Mouse (Mus musculus) hindbrain, embryonic 12.5 days (tissue): Measurements from ENCODE around the gene Shank2. TPM values are rescaled to one million over a fixed set of nuclear protein-coding genes. Genes with fewer than 3 reads are reported as not detected.

Experiments used
- ATAC-seq: fragments of 200-750 bp; cut with Nextera tagmentation; 2 replicates; pipeline ENCODE4 v1.8.0; 2017; ENCODE audit warnings: moderate TSS enrichment; ENCODE audit not compliant: low FRiP score
- H3K27ac ChIP-seq: fragments of 300-500 bp; sonication (generic); 2 replicates; pipeline ENCODE4 v1.5.1; 2016; ENCODE audit warnings: mild to moderate bottlenecking
- H3K27me3 ChIP-seq: fragments of 300-500 bp; sonication (generic); 2 replicates; pipeline ENCODE4 v1.6.1; 2016; ENCODE audit warnings: mild to moderate bottlenecking
- H3K36me3 ChIP-seq: fragments of 300-500 bp; sonication (generic); 2 replicates; pipeline ENCODE4 v1.6.1; 2016; ENCODE audit warnings: mild to moderate bottlenecking
- H3K4me1 ChIP-seq: fragments of 300-500 bp; sonication (generic); 2 replicates; pipeline ENCODE4 v1.6.1; 2016
- H3K4me2 ChIP-seq: fragments of 300-500 bp; sonication (generic); replicated peaks from 2 replicates; pipeline ENCODE4 v1.6.1; 2016; ENCODE audit warnings: mild to moderate bottlenecking
- H3K4me3 ChIP-seq: fragments of 300-500 bp; sonication (generic); 2 replicates; pipeline ENCODE4 v1.5.1; 2016; ENCODE audit warnings: mild to moderate bottlenecking
- H3K9ac ChIP-seq: fragments of 300-500 bp; sonication (generic); 2 replicates; pipeline ENCODE4 v1.6.1; 2016; ENCODE audit warnings: mild to moderate bottlenecking, moderate library complexity
- H3K9me3 ChIP-seq: fragments of 300-500 bp; sonication (generic); replicated peaks from 2 replicates; pipeline ENCODE4 v1.6.1; 2016; ENCODE audit warnings: mild to moderate bottlenecking
- WGBS: fragments of 180-500 bp; shearing (Covaris S2); methylation state at CpG from one replicate; pipeline ENCODE4 v1.1.7; 2016; 5-methylcytosine and 5-hydroxymethylcytosine counted together
- polyA plus RNA-seq: library from polyadenylated mRNA; unstranded; fragments of >200 nt; fragmentation: Nextera tagmentation; extraction: Ambion mirVana; gene quantifications from 2 replicates; pipeline ENCODE4 v1.2.1, GENCODE M21; 2016

Gene Shank2
- polyA plus RNA-seq, 1 experiment from 2014 or later, result 3.3 TPM

DNA sequence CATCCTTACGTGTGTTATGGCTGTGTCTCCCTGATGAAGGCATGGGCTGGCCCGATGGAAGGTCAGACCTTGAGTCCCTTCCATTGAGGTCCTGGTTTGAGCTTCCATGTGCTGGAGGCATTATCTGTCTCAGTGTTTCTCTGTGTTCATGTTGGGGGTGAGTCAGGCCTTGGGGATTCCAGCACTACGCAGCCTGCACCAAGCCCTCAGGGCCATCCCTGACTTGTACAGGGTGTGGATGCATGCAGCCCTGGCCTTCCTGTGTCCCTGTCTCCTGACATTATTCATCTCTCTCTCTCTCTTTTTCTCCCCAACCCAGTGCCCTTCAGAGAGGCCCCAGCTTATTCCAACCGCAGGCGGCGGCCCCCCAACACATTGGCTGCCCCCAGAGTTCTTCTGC is 177.7 kb downstream of the Shank2 start:
- Histone ChIP-seq H3K9me3 (no peaks in the 10 kb centered on the region), H3K9ac (no peak overlapping the region), H3K27ac (no peak overlapping the region), H3K4me3 (no peak overlapping the region), H3K4me2 (no peak overlapping the region), H3K36me3 (no peaks in the 10 kb centered on the region), H3K27me3 (peaks cover 32% of the 10 kb centered on the region), H3K4me1 (peaks cover 10% of the 10 kb centered on the region)
- no peak for ATAC-seq
- WGBS, result 93% methylated on average over 6 of the region's 6 CpGs

DNA sequence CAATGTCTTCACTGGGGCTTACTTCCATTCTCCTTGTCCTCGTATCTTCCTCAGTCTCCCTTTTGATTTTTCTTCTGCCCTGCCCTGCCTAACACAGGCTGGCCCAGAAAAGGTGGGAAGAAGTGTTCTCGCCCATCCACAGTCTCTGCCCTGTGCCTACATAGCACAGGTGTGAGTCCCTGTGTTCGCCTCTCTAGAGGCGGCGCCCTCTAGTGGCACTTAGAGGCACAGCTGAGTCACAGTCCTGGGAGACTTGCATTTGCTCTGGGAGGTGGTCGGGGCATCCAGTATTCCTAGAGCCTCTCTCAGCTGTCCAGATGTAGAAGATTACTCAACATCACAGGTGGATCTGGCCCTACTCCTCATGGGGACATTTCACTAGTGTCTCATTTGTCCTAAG is 179.2 kb downstream of the Shank2 start:
- Histone ChIP-seq H3K27ac (no peak overlapping the region), H3K9ac (no peak overlapping the region), H3K9me3 (no peaks in the 10 kb centered on the region), H3K4me1 (peaks cover 3% of the 10 kb centered on the region; the same call in 1 of the 2 replicates), H3K4me2 (no peak overlapping the region), H3K36me3 (no peaks in the 10 kb centered on the region), H3K4me3 (no peak overlapping the region), H3K27me3 (peaks cover 21% of the 10 kb centered on the region)
- peak; percentile 50; the same call in 1 of the 2 replicates for ATAC-seq
- WGBS, result 24% methylated on average over 6 of the region's 6 CpGs

DNA sequence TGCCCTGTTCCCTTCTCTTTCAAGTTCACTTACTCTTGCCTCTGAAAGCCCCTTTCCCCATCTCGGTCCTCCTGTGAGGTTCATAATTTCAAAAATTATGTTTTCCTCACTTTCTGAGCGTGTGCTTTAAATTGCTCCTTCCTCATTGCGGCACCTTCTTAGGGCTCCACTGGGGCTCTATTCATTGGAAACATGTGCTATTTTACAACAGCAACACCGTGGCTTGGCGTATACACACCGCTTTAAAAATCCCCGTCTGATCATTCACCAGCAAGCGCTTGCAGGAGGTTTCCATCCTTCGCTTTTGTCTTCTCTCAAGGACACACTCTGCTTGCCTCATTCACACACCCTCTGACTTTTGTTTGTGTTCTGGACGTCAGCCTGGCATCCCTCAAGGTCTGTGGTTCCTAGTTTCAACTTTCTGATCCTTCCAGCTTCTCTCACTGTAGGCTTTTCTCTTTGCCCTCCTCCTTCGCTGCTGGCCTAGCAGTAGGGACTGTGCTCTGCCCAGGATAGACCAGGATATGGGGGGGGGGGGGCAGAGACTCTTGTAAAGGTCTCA is 186.2 kb downstream of the Shank2 start:
- Histone ChIP-seq H3K36me3 (no peaks in the 10 kb centered on the region), H3K27me3 (no peaks in the 10 kb centered on the region), H3K4me3 (no peak overlapping the region), H3K27ac (no peak overlapping the region), H3K4me1 (no peaks in the 10 kb centered on the region), H3K9me3 (no peaks in the 10 kb centered on the region), H3K9ac (no peak overlapping the region), H3K4me2 (no peak overlapping the region)
- WGBS, result 77% methylated on average over 11 of the region's 11 CpGs
- no peak for ATAC-seq

DNA sequence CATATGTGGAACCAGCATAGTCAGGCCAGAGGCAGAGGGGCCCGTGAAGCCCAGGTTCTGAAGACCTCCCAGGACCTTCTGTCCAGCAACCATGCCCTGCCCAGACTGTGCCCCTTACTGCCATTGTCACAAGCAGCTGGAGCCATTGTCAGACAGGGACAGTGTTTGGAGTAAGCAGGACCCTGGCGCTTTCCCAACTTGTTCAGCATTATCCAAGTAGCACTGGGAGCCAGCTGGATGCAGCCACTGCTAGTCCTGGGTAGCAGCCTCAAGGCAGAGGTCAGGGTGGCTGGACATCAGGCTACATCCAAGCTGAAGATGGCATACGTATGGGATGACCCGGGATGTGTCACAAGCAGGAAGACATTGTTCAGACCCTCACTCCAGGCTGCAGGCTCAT is 187.7 kb downstream of the Shank2 start:
- no peaks in the 10 kb centered on the region for H3K4me1 ChIP-seq
- no peak for ATAC-seq
- no peak overlapping the region for H3K4me3 ChIP-seq
- H3K9ac ChIP-seq, result no peak overlapping the region
- no peak overlapping the region for H3K4me2 ChIP-seq
- no peak overlapping the region for H3K27ac ChIP-seq
- no peaks in the 10 kb centered on the region for H3K27me3 ChIP-seq
- H3K36me3 ChIP-seq, result no peaks in the 10 kb centered on the region
- no peaks in the 10 kb centered on the region for H3K9me3 ChIP-seq
- WGBS, result 80% methylated on average over 4 of the region's 4 CpGs

DNA sequence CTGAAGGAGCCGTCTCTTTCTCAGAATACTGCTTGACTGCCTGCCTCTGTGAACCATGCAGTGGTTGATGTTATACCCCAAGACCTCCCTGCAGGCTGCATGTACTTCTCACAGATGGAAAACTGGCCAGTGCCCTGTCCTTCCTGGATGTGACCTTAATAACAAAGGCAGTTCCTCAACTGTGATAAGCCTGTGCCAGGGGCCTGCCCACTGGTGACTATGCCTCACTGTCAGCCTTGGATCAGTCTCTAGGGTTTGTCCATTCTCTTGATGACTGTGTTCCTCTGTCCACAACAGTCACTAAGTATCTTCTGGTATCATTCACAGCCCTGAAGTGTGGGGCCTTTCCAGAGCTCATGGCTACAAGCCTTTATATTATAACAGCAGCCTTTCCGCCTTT is 196.8 kb downstream of the Shank2 start:
- H3K27ac ChIP-seq, result no peak overlapping the region
- no peak overlapping the region for H3K4me3 ChIP-seq
- 94% methylated on average over 2 of the region's 2 CpGs for WGBS
- no peaks in the 10 kb centered on the region for H3K27me3 ChIP-seq
- ATAC-seq, result no peak
- H3K9me3 ChIP-seq, result no peaks in the 10 kb centered on the region
- H3K9ac ChIP-seq, result no peak overlapping the region
- no peaks in the 10 kb centered on the region for H3K4me1 ChIP-seq
- H3K36me3 ChIP-seq, result no peaks in the 10 kb centered on the region
- no peak overlapping the region for H3K4me2 ChIP-seq

DNA sequence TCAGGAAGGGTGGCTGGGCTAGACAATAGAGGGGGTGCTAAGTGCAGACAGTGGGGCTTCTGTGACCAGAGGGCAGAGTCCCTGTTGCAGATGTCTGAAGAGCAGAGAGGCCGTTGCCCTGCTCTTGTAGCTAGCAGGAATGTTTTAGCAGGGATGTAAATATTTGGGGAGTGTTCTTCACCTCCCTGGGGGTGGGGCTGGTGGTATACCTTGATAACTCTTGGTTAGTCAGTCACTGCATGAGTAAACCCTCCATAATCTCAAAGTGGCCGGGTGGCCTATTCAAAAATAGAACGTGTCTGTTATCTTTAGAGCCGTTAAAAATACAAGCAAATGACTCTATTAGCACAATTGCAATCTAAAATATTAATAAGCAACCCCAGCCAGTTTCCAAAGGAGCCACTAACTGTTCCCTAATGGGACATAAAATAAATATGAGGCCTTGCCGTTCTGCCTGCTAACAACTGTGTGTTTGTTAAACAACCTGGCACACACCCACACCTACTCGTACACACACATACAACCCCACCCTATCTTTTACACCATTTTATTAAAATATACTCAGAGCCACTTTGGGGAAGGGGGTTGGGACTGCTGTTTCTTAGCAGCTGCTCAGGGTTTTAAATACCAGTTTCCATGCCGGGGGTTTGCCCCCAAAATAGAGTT is 200.4 kb downstream of the Shank2 start:
- Histone ChIP-seq H3K4me1 (no peaks in the 10 kb centered on the region), H3K36me3 (no peaks in the 10 kb centered on the region), H3K27ac (no peak overlapping the region), H3K4me3 (no peak overlapping the region), H3K9me3 (no peaks in the 10 kb centered on the region), H3K4me2 (no peak overlapping the region), H3K27me3 (no peaks in the 10 kb centered on the region), H3K9ac (no peak overlapping the region)
- WGBS, result 75% methylated on average over 7 of the region's 7 CpGs
- ATAC-seq, result no peak

DNA sequence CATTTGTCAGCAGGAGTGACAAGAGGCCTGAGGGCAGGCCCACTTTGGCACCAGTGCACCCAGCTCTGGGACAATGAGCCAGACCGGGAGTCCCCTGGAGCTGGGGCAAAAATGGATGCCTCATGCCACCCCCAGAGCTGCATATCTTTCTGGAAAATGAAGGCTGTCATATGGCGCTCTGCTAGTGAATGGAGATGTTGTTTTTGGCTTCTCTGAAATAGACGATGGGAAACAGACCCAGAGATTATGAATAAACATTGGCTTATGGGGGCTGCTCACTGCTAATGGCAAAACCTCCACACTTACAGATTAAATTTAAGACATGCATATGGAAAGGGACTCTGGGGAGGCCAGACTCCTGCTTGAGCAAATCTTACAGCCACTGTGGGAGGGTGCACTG is 202.6 kb downstream of the Shank2 start:
- ATAC-seq, result no peak
- Histone ChIP-seq H3K36me3 (no peaks in the 10 kb centered on the region), H3K4me2 (no peak overlapping the region), H3K9me3 (no peaks in the 10 kb centered on the region), H3K4me3 (no peak overlapping the region), H3K9ac (no peak overlapping the region), H3K27me3 (no peaks in the 10 kb centered on the region), H3K4me1 (no peaks in the 10 kb centered on the region), H3K27ac (0 out of 2 replicates have a peak overlapping the region, but pooled peaks have one; percentile 23)
- 63% methylated on average over 3 of the region's 3 CpGs for WGBS

DNA sequence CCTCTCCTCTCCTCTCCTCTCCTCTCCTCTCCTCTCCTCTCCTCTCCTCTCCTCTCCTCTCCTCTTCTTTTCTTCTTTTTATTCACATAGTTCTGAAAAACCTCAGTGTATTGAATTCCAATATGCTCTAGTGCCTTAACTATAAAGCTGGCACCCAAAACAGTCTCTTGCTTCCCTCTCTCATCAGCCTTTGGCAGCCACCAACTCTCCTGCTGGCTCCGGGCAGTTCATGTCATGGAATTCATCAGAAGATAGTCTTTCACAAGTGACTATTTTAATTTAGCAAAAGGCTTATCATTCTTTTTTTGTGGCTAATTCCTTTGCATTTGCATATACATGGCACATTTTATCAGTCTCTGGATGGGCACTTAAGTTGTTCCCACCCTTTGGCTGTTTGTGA is 203.4 kb downstream of the Shank2 start:
- Histone ChIP-seq H3K4me2 (no peak overlapping the region), H3K4me3 (no peak overlapping the region), H3K36me3 (no peaks in the 10 kb centered on the region), H3K27me3 (no peaks in the 10 kb centered on the region), H3K9me3 (no peaks in the 10 kb centered on the region), H3K9ac (no peak overlapping the region), H3K27ac (no peak overlapping the region), H3K4me1 (no peaks in the 10 kb centered on the region)
- WGBS, result 78% methylated on average over 1 of the region's 1 CpGs
- ATAC-seq, result no peak

DNA sequence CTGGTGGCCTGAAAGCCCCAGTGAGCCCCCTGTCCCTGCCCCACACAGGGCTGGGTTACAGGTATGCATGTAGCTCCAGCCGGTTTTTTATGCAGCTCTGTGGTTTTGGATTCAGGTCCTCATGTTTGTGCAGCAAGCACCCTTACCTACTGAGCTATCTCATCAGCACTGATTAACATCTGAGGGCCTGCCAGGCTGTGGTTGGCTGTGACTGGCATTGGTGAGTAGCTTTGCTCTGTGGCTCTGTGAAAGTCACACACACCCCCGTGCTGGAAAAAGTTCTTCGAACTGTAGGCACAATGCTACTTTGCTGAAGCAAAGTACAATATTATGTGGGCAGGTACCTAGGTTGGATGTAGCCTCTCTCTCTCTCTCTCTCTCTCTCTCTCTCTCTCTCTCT is 204.1 kb downstream of the Shank2 start:
- H3K4me1 ChIP-seq, result no peaks in the 10 kb centered on the region
- no peaks in the 10 kb centered on the region for H3K27me3 ChIP-seq
- no peaks in the 10 kb centered on the region for H3K9me3 ChIP-seq
- H3K27ac ChIP-seq, result no peak overlapping the region
- H3K9ac ChIP-seq, result no peak overlapping the region
- no peaks in the 10 kb centered on the region for H3K36me3 ChIP-seq
- H3K4me3 ChIP-seq, result no peak overlapping the region
- ATAC-seq, result no peak
- 87% methylated on average over 3 of the region's 3 CpGs for WGBS
- no peak overlapping the region for H3K4me2 ChIP-seq

DNA sequence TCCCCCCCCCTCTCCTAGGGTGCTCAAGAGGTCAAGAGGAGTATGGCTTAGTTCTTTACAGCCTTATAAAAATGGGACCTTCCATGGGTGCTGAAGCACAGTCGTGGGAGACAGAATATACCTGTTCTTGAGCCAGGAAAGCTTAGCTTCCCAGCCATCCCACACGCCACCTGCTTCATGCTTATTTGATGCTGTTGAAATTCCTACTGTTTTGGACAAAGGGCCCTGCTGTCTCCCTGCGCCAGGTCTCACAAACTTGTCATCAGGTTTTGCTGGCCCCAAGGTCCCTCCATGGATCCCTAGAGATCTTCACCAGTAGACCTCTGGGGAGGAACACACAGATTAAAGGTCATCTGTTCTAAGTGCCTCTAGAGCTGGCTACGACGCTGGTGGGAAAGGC is 204.5 kb downstream of the Shank2 start:
- 79% methylated on average over 5 of the region's 5 CpGs for WGBS
- H3K27ac ChIP-seq, result no peak overlapping the region
- H3K9ac ChIP-seq, result no peak overlapping the region
- H3K27me3 ChIP-seq, result no peaks in the 10 kb centered on the region
- H3K4me2 ChIP-seq, result no peak overlapping the region
- no peak overlapping the region for H3K4me3 ChIP-seq
- no peak for ATAC-seq
- H3K4me1 ChIP-seq, result no peaks in the 10 kb centered on the region
- no peaks in the 10 kb centered on the region for H3K36me3 ChIP-seq
- H3K9me3 ChIP-seq, result no peaks in the 10 kb centered on the region

DNA sequence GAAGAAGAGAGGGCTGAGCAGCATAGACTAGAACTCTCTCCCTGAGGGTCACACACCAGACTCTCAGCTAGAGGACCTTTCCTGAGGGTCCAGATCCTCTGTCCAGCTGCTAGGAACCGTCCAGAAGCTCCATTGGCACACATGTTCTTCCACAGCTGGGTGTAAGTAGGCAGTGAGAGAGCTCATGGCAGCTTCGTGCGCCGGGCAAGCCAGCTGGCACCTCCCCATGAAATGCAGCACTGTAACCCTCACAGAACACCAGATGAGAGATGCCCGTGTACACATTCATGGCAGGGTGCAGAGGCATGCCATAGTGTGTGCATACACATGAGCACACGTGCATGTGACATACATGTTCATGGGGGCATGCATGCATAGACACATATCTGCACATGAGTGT is 205.4 kb downstream of the Shank2 start:
- no peaks in the 10 kb centered on the region for H3K9me3 ChIP-seq
- H3K4me3 ChIP-seq, result no peak overlapping the region
- no peaks in the 10 kb centered on the region for H3K36me3 ChIP-seq
- no peak overlapping the region for H3K27ac ChIP-seq
- no peaks in the 10 kb centered on the region for H3K4me1 ChIP-seq
- 87% methylated on average over 6 of the region's 6 CpGs for WGBS
- no peak for ATAC-seq
- H3K27me3 ChIP-seq, result no peaks in the 10 kb centered on the region
- H3K4me2 ChIP-seq, result no peak overlapping the region
- H3K9ac ChIP-seq, result no peak overlapping the region

DNA sequence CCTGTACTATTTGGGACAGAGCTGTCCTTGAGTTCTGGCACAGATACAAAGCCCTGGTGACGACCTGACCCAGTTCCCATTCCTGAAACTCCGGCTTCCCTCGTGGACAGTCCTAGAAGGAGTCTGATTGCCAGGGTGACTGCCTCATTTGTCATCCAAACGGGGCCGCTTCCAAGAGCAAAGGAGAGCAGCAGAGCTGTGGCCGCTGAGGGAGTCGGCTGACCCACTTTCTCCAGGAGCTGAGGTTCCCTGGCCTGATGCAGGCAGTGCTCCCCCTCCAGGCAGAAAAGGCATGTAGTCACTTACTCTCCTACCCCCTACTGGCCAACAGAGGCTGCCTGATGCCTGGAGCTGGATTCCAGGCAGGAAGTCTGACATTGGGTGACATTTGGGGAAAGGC is 206.1 kb downstream of the Shank2 start:
- 15% methylated on average over 7 of the region's 7 CpGs for WGBS
- Histone ChIP-seq H3K4me2 (no peak overlapping the region), H3K4me3 (no peak overlapping the region), H3K9me3 (no peaks in the 10 kb centered on the region), H3K27me3 (no peaks in the 10 kb centered on the region), H3K9ac (no peak overlapping the region), H3K27ac (no peak overlapping the region), H3K4me1 (no peaks in the 10 kb centered on the region), H3K36me3 (no peaks in the 10 kb centered on the region)
- ATAC-seq, result no peak

DNA sequence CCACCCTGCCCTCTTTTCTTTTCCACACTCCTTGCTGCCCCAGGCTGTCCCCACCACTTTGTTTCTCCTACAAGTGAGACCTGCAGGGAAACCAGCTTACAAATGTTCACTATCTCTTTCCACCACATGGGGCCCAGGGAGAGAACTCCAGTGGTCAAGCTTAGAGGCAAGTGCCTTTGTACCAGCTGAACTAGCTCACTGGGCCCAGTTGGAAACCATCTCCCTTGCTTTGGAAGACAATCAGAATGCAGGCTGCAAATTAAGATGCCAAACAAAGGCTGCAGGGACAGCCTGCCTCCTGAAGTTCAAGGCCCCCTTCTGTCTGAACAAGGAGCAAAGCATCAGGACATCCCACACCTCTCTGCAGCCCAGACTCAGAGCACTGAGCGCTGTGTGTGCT is 206.9 kb downstream of the Shank2 start:
- H3K9me3 ChIP-seq, result no peaks in the 10 kb centered on the region
- H3K4me2 ChIP-seq, result no peak overlapping the region
- H3K27ac ChIP-seq, result no peak overlapping the region
- WGBS, result 44% methylated on average over 1 of the region's 1 CpGs
- no peaks in the 10 kb centered on the region for H3K4me1 ChIP-seq
- H3K4me3 ChIP-seq, result no peak overlapping the region
- no peaks in the 10 kb centered on the region for H3K27me3 ChIP-seq
- ATAC-seq, result no peak
- no peak overlapping the region for H3K9ac ChIP-seq
- H3K36me3 ChIP-seq, result no peaks in the 10 kb centered on the region
